Mouse (Mus musculus) T-helper 1 cell (primary cell): ENCODE measurements around the gene Dlk2.

Experiments used
- in situ Hi-C: fragments of 300-600 bp; cut with MboI, MseI; formaldehyde crosslinking; loops from one replicate; pipeline ENCODE4 v1.15.1; 2025; ENCODE audit warnings: high pct_unique_total_duplicates

Gene Dlk2

DNA sequence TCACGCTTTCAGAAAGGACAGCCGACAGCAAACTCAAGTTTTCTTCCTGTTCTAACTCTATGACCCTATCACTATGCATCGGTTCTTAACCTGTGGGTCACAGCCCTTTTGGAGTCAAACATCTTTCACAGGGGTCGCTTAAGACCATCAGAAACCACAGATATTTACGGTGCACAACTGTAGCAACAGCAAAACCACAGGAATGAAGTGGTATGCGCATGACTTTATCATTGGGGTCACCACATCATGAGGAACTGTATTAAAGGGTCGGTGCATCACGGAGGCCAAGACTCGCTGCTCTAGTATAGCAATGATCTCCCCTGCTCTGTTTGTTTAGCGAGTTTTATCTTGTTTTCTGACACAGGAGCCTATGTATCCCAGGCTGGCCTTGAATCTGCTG is 18.6 kb downstream of the Dlk2 start:
- in situ Hi-C loops = no loop called here

- in situ Hi-C loops = no loop called here
These were observed 23.3 kb downstream of the Dlk2 start for GRCm38 (mm10) chr17:46320492-46320891.

- in situ Hi-C loops = no loop called here
These were observed 25.0 kb downstream of the Dlk2 start for GRCm38 (mm10) chr17:46322046-46322823.

DNA sequence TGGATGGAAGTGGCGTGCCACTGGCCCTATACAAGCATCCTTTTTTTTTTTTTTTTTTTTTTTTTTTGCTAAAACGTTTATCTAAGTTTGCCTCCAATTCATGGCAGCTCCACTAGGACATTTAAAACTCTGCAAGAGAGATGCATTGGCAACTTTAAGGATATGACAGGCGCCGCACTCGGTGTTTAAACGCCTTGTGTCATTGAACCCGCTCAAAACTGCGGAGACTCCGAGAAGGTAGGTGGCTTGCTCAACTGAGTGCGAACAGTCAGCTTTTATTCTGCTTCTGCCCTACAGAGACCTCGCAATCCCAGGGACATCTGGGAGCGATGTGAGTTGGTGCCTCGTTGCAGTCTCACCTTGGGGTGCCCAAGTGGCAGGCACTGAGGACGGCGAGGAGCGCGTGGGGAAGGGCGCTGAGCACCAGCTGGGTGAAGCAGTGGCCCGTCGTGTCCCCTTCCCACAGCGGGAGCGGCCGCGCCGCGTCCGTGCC is 30.2 kb downstream of the Dlk2 start:
- in situ Hi-C loops = no loop called here

GRCm38 (mm10) chr17:46327906-46328534 is 30.8 kb downstream of the Dlk2 start, which contains the start of gene Abcc10:
Gene Abcc10, minus strand, starts transcription at chr17:46328352.
- in situ Hi-C loops = no loop called here

DNA sequence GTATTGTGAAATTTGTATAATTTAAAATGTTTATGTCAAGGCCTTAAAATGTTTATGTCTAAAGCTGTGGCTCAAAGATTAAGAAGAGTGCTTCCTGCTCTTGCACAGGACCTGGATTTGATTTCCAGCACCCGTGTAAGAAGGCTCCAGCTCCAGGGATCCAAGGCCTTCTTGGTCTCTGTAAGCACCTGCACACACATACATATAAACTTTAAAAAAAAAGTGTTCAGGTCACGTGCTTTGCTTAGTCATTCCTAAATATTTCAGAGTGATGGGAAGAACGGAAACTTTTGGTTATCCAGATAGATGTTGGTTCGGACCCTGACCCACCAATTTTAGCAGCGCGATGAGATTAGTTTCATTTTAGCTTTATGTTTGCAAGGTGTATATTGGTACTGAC is 31.5 kb downstream of the Dlk2 start:
- in situ Hi-C loops = no loop called here

- in situ Hi-C loops = loop anchor here (5.0 kb wide), 1 partner anchor 56 kb away; no protein-coding TSS in a partner anchor
These were observed 39.3 kb downstream of the Dlk2 start for GRCm38 (mm10) chr17:46336475-46336874.

DNA sequence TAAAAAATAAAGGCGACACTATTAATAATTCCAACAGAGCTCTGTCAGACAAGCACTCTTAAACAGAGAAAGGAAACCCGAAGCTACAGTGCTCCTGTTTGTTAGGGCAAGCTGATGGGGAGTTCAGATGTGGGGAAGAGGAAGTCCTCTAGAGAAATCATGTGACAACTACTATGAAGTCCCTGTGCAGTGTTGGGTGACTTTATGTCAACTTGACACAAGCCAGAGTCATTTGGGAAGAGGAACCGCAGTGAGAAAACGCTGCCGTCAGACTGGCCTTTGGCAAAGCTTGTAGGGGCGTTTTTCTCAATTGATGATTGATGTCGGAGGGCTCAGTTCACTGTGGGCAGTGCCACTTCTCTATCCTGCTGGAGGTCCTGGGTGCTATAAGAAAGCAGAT is 44.0 kb downstream of the Dlk2 start:
- in situ Hi-C loops = no loop called here

DNA sequence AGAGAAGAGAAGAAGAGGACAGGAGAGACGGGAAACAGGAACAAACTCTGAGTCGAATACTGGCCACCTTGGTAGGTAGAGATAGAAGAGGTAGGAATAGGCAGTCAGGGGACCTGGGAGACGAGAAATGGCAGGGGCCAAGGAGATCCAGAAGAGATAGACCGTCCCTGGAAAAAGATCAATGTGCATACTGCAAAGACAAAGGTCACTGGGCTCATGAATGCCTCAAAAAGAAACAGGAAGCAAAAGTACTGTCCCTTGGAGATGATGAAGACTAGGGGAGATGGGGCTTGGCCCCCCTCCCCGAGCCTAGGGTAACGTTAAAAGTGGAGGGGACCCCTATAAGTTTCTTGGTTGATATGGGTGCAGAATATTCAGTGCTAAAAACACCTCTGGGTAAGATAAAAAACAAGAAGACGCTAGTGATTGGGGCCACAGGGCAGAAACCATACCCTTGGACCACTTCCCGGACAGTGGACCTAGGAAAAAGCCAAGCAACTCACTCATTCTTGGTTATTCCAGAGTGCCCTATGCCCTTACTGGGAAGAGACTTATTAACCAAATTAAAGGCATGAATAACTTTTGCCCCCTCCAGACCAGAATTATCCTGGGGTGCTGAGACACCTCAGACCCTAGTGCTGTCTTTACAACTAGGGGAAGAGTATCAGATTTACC is 53.9 kb downstream of the Dlk2 start:
- in situ Hi-C loops = no loop called here
